Mouse (Mus musculus) mammary gland, adult 2 months (tissue): ENCODE measurements around the gene Cacybp. TPM values are rescaled to one million over a fixed set of nuclear protein-coding genes. Genes with fewer than 3 reads are reported as not detected.

Source experiments
- polyA plus RNA-seq: library from polyadenylated mRNA; depleted of rRNA; stranded (reverse); fragments of >200 nt; gene quantifications from 2 replicates; pipeline ENCODE4 v1.2.3, GENCODE M21; 2012; ENCODE audit warnings: low replicate concordance; rRNA removed

The Cacybp gene
- polyA plus RNA-seq: 5.4 and 5.8 TPM in 2 replicates

GRCm38 (mm10) chr1:160212703-160213669, at the start of gene Cacybp:
Gene Cacybp, minus strand, starts transcription at chr1:160212875.

GRCm38 (mm10) chr1:160194529-160195336, 17.9 kb downstream of the Cacybp start, which contains the start of gene Mrps14:
Gene Mrps14, plus strand, starts transcription at chr1:160195215.

GRCm38 (mm10) chr1:160153480-160153879, 59.2 kb downstream of the Cacybp start, which contains the start of gene Tnn:
Gene Tnn, minus strand, starts transcription at chr1:160153580.

Other genes with a start within 250 kb of the Cacybp start
- gene 4930523C07Rik, start 168.5 kb downstream of the Cacybp start, polyA plus RNA-seq: 24.2 and 35.1 TPM in 2 replicates
- gene Tnn, start 59.3 kb downstream of the Cacybp start, polyA plus RNA-seq: 0.20 TPM in 2 replicates
- 18.1 and 45.3 TPM in 2 replicates for gene Mrps14, start 17.7 kb downstream of the Cacybp start, polyA plus RNA-seq